Mouse (Mus musculus) forebrain, embryonic 12.5 days (tissue): ENCODE measurements at regions not wholly inside any gene's neighbourhood (a gene's known extent, or its start where the extent isn't known, plus 50 kb on each side); places are given as distances from the start of the nearest gene placed in this dataset.

Experiments
- ATAC-seq: fragments of 200-750 bp; cut with Nextera tagmentation; 2 replicates; pipeline ENCODE4 v1.8.0; 2017; ENCODE audit warnings: moderate TSS enrichment; ENCODE audit not compliant: low FRiP score
- H3K27ac ChIP-seq: fragments of 300-500 bp; sonication (generic); 2 replicates; pipeline ENCODE4 v1.5.1; 2016; ENCODE audit warnings: mild to moderate bottlenecking
- H3K27me3 ChIP-seq: fragments of 300-500 bp; sonication (generic); 2 replicates; pipeline ENCODE4 v1.6.1; 2016; ENCODE audit warnings: mild to moderate bottlenecking
- H3K36me3 ChIP-seq: fragments of 300-500 bp; sonication (generic); replicated peaks from 2 replicates; pipeline ENCODE4 v1.6.1; 2016; ENCODE audit warnings: mild to moderate bottlenecking
- H3K4me1 ChIP-seq: fragments of 300-500 bp; sonication (generic); 2 replicates; pipeline ENCODE4 v1.6.1; 2016
- H3K4me2 ChIP-seq: fragments of 300-500 bp; sonication (generic); 2 replicates; pipeline ENCODE4 v1.6.1; 2016; ENCODE audit warnings: mild to moderate bottlenecking, moderate library complexity
- H3K4me3 ChIP-seq: fragments of 300-500 bp; sonication (generic); replicated peaks from 2 replicates; pipeline ENCODE4 v1.5.1; 2016; ENCODE audit warnings: mild to moderate bottlenecking
- H3K9ac ChIP-seq: fragments of 300-500 bp; sonication (generic); 2 replicates; pipeline ENCODE4 v1.6.1; 2016; ENCODE audit warnings: mild to moderate bottlenecking
- H3K9me3 ChIP-seq: fragments of 300-500 bp; sonication (generic); 2 replicates; pipeline ENCODE4 v1.6.1; 2016
- WGBS: fragments of 180-500 bp; shearing (Covaris S2); methylation state at CpG from one replicate; pipeline ENCODE4 v1.1.7; 2016; 5-methylcytosine and 5-hydroxymethylcytosine counted together

GRCm38 (mm10) chr3:70145728-70146127 lies 138.3 kb downstream of the Otol1 start:
- Histone ChIP-seq H3K27me3 (no peaks in the 10 kb centered on the region), H3K4me2 (no peak overlapping the region), H3K27ac (no peak overlapping the region), H3K9me3 (no peaks in the 10 kb centered on the region), H3K4me1 (no peaks in the 10 kb centered on the region), H3K9ac (no peak overlapping the region), H3K36me3 (no peaks in the 10 kb centered on the region), H3K4me3 (no peak overlapping the region)
- whole genome bisulfite sequencing: 81% methylated on average over 1 of the region's 1 CpGs
- no peak for ATAC-seq

DNA sequence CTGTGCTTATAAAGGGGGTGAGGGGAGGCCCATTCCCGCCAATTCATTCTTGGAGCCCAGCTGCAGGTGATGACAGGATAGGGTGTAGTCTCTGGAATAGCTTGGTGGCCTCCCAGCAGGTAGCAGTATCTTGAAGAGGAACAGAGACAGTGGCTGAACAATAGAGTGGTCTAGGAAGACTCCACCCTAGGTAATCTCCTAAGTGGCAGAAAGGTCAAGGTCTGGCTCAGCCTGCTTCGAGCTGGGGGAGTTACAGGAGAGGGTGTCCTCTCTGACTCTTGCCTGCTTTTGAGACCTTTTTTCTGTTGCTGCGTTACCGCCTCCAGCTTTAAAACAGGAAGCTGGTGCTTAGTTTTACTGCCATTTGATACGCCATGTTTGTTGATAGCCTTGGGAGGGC lies 143.7 kb downstream of the Otol1 start:
- H3K27ac ChIP-seq: no peak overlapping the region
- H3K9ac ChIP-seq: no peak overlapping the region
- no peaks in the 10 kb centered on the region for H3K4me1 ChIP-seq
- no peak overlapping the region for H3K4me2 ChIP-seq
- no peaks in the 10 kb centered on the region for H3K36me3 ChIP-seq
- no peaks in the 10 kb centered on the region for H3K9me3 ChIP-seq
- no peak overlapping the region for H3K4me3 ChIP-seq
- ATAC-seq: no peak
- no peaks in the 10 kb centered on the region for H3K27me3 ChIP-seq
- 73% methylated on average over 5 of the region's 5 CpGs for WGBS

DNA sequence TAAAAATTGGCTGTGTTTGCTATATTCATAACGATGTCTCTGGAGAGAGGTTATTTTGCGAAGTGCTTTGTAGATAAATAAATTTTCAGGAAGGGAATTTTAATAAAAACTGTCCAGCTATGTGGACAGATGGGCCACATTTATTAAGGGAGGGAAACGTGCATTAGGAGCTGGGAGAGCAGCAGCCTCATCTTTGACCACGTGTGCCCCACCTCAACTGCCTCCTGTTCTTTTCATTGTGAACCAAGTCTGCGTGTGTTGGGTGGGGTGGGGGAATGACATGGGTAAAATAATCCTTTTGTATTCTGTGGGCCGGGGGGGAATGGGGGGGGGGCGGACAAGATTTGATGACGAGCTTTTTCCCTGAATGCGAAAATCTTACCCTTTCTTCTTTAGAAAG lies 152.6 kb downstream of the Otol1 start:
- 39% methylated on average over 9 of the region's 9 CpGs for WGBS
- H3K4me3 ChIP-seq: no peak overlapping the region
- H3K4me1 ChIP-seq: peaks cover 7% of the 10 kb centered on the region; the same call in 1 of the 2 replicates
- H3K9ac ChIP-seq: no peak overlapping the region
- H3K27ac ChIP-seq: no peak overlapping the region
- no peak overlapping the region for H3K4me2 ChIP-seq
- H3K9me3 ChIP-seq: no peaks in the 10 kb centered on the region
- H3K36me3 ChIP-seq: no peaks in the 10 kb centered on the region
- ATAC-seq: peak; percentile 65; the same call in 1 of the 2 replicates
- no peaks in the 10 kb centered on the region for H3K27me3 ChIP-seq

GRCm38 (mm10) chr3:70171667-70172066 lies 164.3 kb downstream of the Otol1 start:
- H3K36me3 ChIP-seq: no peaks in the 10 kb centered on the region
- no peak overlapping the region for H3K4me3 ChIP-seq
- no peaks in the 10 kb centered on the region for H3K9me3 ChIP-seq
- no peak overlapping the region for H3K4me2 ChIP-seq
- no peak overlapping the region for H3K27ac ChIP-seq
- WGBS: 57% methylated on average over 4 of the region's 4 CpGs
- ATAC-seq: no peak
- H3K4me1 ChIP-seq: no peaks in the 10 kb centered on the region
- no peak overlapping the region for H3K9ac ChIP-seq
- no peaks in the 10 kb centered on the region for H3K27me3 ChIP-seq

GRCm38 (mm10) chr3:70176391-70176790 lies 169.0 kb downstream of the Otol1 start:
- ATAC-seq: 0 out of 2 replicates have a peak, but pooled peaks have one; percentile 14
- no peak overlapping the region for H3K9ac ChIP-seq
- H3K4me2 ChIP-seq: no peak overlapping the region
- H3K4me3 ChIP-seq: no peak overlapping the region
- no peaks in the 10 kb centered on the region for H3K9me3 ChIP-seq
- H3K27ac ChIP-seq: no peak overlapping the region
- no peaks in the 10 kb centered on the region for H3K4me1 ChIP-seq
- WGBS: 90% methylated on average over 1 of the region's 1 CpGs
- no peaks in the 10 kb centered on the region for H3K27me3 ChIP-seq
- no peaks in the 10 kb centered on the region for H3K36me3 ChIP-seq

DNA sequence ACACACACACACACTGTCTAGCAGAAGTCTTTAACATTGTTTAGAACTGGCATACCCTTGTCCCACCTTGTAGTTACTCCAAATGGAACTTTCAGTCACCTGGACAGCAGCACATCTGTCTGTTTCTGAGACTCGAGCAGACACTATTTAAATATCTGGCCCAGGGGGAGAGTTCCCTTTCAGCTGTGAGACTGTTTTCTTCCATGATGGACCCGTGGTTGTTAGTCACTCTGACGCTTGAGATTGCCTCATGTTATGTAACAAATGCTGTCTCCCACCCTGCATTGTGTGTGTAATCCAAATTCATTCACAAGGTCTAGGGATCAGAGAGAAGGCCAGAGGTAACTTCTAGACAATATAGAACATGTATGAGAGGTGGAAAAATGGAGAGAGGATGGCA lies 174.2 kb downstream of the Otol1 start:
- Histone ChIP-seq H3K27me3 (no peaks in the 10 kb centered on the region), H3K4me2 (no peak overlapping the region), H3K36me3 (no peaks in the 10 kb centered on the region), H3K9me3 (no peaks in the 10 kb centered on the region), H3K4me1 (no peaks in the 10 kb centered on the region), H3K27ac (no peak overlapping the region), H3K9ac (no peak overlapping the region), H3K4me3 (no peak overlapping the region)
- 76% methylated on average over 3 of the region's 3 CpGs for WGBS
- no peak for ATAC-seq

DNA sequence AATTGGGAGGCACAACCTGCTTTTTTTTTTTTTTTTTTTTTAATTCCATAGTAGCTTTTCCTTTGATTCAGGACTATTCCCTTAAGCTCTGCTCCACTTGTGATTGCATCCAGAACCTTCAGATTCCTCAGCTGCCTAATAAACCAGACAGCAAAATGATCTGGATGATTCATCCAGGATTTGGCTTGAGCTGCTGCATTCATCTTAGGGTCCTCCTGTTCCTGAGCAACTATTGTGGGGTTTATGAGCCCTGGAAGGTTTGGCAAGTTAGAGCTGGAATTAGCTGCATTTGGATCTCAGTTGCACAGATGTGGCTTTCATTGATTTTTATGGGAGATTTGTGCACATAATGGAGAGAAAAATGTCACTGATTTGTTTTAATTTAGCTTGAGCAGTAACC lies 183.3 kb downstream of the Otol1 start:
- ATAC-seq: no peak
- Histone ChIP-seq H3K27me3 (no peaks in the 10 kb centered on the region), H3K4me1 (no peaks in the 10 kb centered on the region), H3K4me2 (no peak overlapping the region), H3K9ac (no peak overlapping the region), H3K36me3 (no peaks in the 10 kb centered on the region), H3K27ac (no peak overlapping the region), H3K9me3 (no peaks in the 10 kb centered on the region), H3K4me3 (no peak overlapping the region)

- no peak overlapping the region for H3K27ac ChIP-seq
- no peak for ATAC-seq
- WGBS: 91% methylated on average over 3 of the region's 3 CpGs
- H3K36me3 ChIP-seq: no peaks in the 10 kb centered on the region
- no peak overlapping the region for H3K4me3 ChIP-seq
- H3K4me2 ChIP-seq: no peak overlapping the region
- no peaks in the 10 kb centered on the region for H3K4me1 ChIP-seq
- H3K27me3 ChIP-seq: no peaks in the 10 kb centered on the region
- no peak overlapping the region for H3K9ac ChIP-seq
- H3K9me3 ChIP-seq: no peaks in the 10 kb centered on the region
Measured at GRCm38 (mm10) chr3:70196671-70197070, 189.3 kb downstream of the Otol1 start.

GRCm38 (mm10) chr3:70198890-70199289 lies 191.5 kb downstream of the Otol1 start:
- 58% methylated on average over 3 of the region's 3 CpGs for WGBS
- no peak overlapping the region for H3K27ac ChIP-seq
- H3K9ac ChIP-seq: no peak overlapping the region
- H3K9me3 ChIP-seq: no peaks in the 10 kb centered on the region
- H3K4me1 ChIP-seq: no peaks in the 10 kb centered on the region
- no peaks in the 10 kb centered on the region for H3K27me3 ChIP-seq
- H3K4me3 ChIP-seq: no peak overlapping the region
- ATAC-seq: no peak
- H3K4me2 ChIP-seq: no peak overlapping the region
- no peaks in the 10 kb centered on the region for H3K36me3 ChIP-seq

GRCm38 (mm10) chr3:70201334-70201943 lies 194.0 kb downstream of the Otol1 start:
- no peaks in the 10 kb centered on the region for H3K9me3 ChIP-seq
- no peaks in the 10 kb centered on the region for H3K4me1 ChIP-seq
- no peaks in the 10 kb centered on the region for H3K36me3 ChIP-seq
- no peak overlapping the region for H3K9ac ChIP-seq
- no peaks in the 10 kb centered on the region for H3K27me3 ChIP-seq
- no peak overlapping the region for H3K4me2 ChIP-seq
- H3K4me3 ChIP-seq: no peak overlapping the region
- WGBS: 76% methylated on average over 3 of the region's 3 CpGs
- no peak for ATAC-seq
- no peak overlapping the region for H3K27ac ChIP-seq

DNA sequence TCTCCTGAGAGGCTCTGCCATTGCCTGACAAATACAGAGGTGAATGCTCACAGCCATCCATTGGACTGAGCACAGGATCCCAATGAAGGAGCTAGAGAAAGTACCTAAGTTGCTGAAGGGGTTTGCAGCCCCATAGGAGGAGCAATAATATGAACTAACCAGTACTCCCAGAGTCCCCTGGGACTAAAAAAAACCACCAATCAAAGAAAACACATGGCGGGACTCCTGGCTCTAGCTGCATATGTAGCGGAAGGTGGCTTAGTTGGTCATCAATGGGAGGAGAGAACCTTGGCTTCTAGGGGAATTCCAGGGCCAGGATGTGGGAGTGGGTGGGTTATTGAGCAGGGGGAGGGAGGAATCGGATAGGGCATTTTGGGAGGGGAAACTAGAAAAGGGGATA lies 207.8 kb downstream of the Otol1 start:
- no peaks in the 10 kb centered on the region for H3K36me3 ChIP-seq
- H3K9me3 ChIP-seq: no peaks in the 10 kb centered on the region
- no peaks in the 10 kb centered on the region for H3K4me1 ChIP-seq
- no peak overlapping the region for H3K9ac ChIP-seq
- H3K27ac ChIP-seq: no peak overlapping the region
- no peak for ATAC-seq
- 91% methylated on average over 3 of the region's 3 CpGs for WGBS
- H3K4me2 ChIP-seq: no peak overlapping the region
- H3K4me3 ChIP-seq: no peak overlapping the region
- no peaks in the 10 kb centered on the region for H3K27me3 ChIP-seq

DNA sequence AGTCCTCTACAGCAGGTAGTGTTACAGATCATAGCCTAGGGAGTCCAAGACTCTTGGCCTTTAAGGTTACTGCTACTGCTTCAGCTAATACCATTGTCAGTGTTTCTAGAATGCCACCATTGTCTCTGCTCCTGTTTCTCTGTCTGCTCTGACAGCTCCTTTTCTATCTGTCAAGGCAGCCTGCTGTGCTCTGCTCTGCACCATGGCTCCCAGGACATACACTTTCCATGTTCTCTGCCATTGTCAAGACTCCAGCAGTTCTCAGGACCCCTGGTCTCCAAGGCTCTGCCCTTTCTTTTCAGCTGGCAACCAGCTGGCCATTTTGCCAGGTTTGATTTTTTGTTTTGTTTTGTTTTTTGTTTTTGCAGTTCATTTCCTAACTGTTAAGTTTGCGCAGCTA lies 208.7 kb downstream of the Otol1 start:
- Histone ChIP-seq H3K27me3 (no peaks in the 10 kb centered on the region), H3K27ac (no peak overlapping the region)
- no peak for ATAC-seq

DNA sequence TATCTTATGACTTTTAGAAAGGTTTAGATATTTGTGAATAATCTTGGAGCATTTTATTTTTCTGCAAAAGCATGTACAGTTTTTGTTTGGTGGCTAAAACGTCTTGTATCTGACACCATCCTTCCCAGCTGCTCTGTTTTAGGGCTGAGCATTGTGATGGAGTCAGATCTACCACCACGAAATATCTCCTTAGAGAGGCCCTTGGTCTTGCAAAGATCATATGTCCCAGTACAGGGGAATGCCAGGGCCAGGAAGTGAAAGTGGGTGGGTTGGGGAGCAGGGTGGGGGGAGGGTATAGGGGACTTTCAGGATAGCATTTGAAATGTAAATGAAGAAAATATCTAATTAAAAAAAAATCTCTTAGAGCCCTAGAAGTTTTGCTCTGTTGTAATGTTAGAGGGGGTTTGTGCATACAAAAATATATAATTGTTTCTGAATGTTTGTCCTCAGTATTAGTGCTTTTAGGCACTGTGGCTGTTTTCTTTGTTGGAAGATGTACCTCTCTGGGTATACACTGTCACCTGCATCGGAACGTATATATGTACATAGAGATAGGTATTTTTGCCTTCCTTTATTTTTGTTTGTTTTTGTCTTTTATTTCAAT lies 211.4 kb downstream of the Otol1 start:
- Histone ChIP-seq H3K36me3 (no peaks in the 10 kb centered on the region), H3K4me3 (no peak overlapping the region), H3K27me3 (no peaks in the 10 kb centered on the region), H3K9me3 (no peaks in the 10 kb centered on the region), H3K4me1 (peaks cover 2% of the 10 kb centered on the region; the same call in 1 of the 2 replicates), H3K4me2 (no peak overlapping the region), H3K27ac (no peak overlapping the region), H3K9ac (no peak overlapping the region)
- WGBS: 90% methylated on average over 4 of the region's 4 CpGs
- no peak for ATAC-seq

More for the DNA sequence above, 208.7 kb downstream of the Otol1 start:
- 54% methylated on average over 1 of the region's 1 CpGs for WGBS
- H3K9ac ChIP-seq: no peak overlapping the region
- H3K4me2 ChIP-seq: no peak overlapping the region
- H3K36me3 ChIP-seq: no peaks in the 10 kb centered on the region
- no peak overlapping the region for H3K4me3 ChIP-seq
- no peaks in the 10 kb centered on the region for H3K9me3 ChIP-seq
- no peaks in the 10 kb centered on the region for H3K4me1 ChIP-seq
